Mouse (Mus musculus): ENCODE measurements around the gene Fan1.

DNA sequence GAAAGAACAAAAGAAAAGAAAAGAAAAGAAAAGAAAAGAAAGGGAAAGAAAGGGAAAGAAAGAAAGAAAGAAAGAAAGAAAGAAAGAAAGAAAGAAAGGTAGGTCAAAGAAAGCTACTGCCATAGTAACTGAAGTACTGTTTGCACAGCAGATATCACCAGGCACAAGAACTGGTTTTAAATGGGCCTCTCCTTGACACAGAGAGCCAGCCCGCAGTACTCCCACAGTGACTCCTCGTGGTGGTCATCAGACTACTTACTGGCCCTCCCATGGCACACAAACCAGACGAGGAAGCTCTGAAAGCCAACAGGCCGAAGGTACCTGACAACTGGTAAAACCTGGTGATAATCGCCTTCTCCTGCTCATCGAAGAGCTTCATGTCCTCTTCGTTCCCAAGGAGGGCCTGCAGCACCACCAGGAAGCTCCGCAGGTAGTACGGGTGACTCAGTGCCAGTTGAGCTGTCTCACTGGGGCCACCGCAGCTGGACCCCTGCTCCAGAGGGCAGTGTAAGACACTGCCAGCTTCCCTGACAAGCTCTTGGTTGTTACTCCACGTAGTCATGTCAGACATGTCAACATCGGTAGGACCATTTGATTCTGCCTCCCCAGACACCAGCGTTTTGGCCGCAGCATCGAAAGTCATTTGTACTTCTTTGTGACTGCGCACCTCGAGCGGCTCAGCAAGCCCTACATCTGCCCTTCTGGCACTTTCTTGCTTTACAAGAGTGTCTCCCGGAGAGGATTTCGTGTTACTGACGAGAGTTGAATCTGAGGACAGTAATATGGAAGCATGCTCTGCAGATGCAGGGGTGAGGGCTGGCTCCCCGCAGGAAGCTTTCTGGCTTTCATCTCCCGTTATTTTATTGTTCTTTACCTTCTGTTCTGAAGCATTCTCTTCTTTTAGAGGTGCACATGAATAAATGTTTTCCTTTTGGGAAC is 1.7 kb downstream of the Fan1 start:
- no peak for TF ChIP-seq GABPA (IDR thresholded peaks at IDR 0.05; ENCODE audit: low read depth, low read length)
- TF ChIP-seq MAZ (IDR thresholded peaks at IDR 0.05; ENCODE audit: low read depth, low read length): no peak
- no peak for TF ChIP-seq TCF12 (IDR thresholded peaks at IDR 0.05; ENCODE audit: low read depth, low read length)
- no peak for TF ChIP-seq MAX (IDR thresholded peaks at IDR 0.05; ENCODE audit: low read length)
- TF ChIP-seq CTCF (IDR thresholded peaks at IDR 0.05 in 2 of 3, conservative IDR thresholded peaks at IDR 0.05 in 1 of 3; ENCODE audit: control insufficient read depth in 1 of 3, insufficient read depth in 1 of 3, low read depth in 2 of 3, low read length in 3 of 3, poor library complexity in 1 of 3, severe bottlenecking in 1 of 3): no peak
- TF ChIP-seq ZC3H11A (IDR thresholded peaks at IDR 0.05; ENCODE audit: low read depth, low read length): no peak
